Mouse (Mus musculus): Measurements from ENCODE around the gene Upk3a. TPM values are rescaled to one million over a fixed set of nuclear protein-coding genes. Genes with fewer than 3 reads are reported as not detected.

The Upk3a gene
- not detected in 2 replicates for polyA plus RNA-seq (2015; fragmentation: Nextera tagmentation; extraction: Ambion mirVana)

GRCm38 (mm10) chr15:85016951-85017664 lies at the start of gene Upk3a:
Gene Upk3a, plus strand, starts transcription at chr15:85017141.
- DNase-seq (peak; percentile 57), ATAC-seq (peak; percentile 62)
- WGBS (ENCODE audit: insufficient replicate concordance), result 8% methylated on average over 21 of the region's 21 CpGs
- Histone ChIP-seq H3K4me1 (ENCODE audit: insufficient read depth) (peaks cover 4% of the 10 kb centered on the region; the same call in 1 of the 2 replicates), H3K27me3 (ENCODE audit: insufficient read depth, low read length) (peaks cover 14% of the 10 kb centered on the region), H3K9ac (replicated peaks) (no peak within 1 kb of the TSS), H3K4me3 (ENCODE audit: low read depth, low read length) (no peak within 1 kb of the TSS), H3K9me3 (ENCODE audit: low read length) (no peaks in the 10 kb centered on the region), H3K27ac (ENCODE audit: low read depth) (no peak within 1 kb of the TSS), H3K4me2 (ENCODE audit: low read depth, low read length) (no peak within 1 kb of the TSS), H3K36me3 (replicated peaks; ENCODE audit: insufficient read depth, low read length) (no peaks in the 10 kb centered on the region)
- TF ChIP-seq CTCF (IDR thresholded peaks at IDR 0.05; ENCODE audit: low read depth) (no peak), EP300 (IDR thresholded peaks at IDR 0.05; ENCODE audit: low read depth) (no peak)

- Histone ChIP-seq H3K27me3 (ENCODE audit: insufficient read depth, low read length) (no peaks in the 10 kb centered on the region), H3K9ac (replicated peaks) (no peak overlapping the region), H3K4me2 (ENCODE audit: low read depth, low read length) (no peak overlapping the region), H3K27ac (ENCODE audit: low read depth) (no peak overlapping the region), H3K9me3 (ENCODE audit: low read length) (no peaks in the 10 kb centered on the region), H3K4me1 (ENCODE audit: insufficient read depth) (no peaks in the 10 kb centered on the region), H3K36me3 (replicated peaks; ENCODE audit: insufficient read depth, low read length) (no peaks in the 10 kb centered on the region), H3K4me3 (ENCODE audit: low read depth, low read length) (no peak overlapping the region)
- 32% methylated on average over 4 of the region's 4 CpGs for WGBS (ENCODE audit: insufficient replicate concordance)
- no peak for TF ChIP-seq CTCF (IDR thresholded peaks at IDR 0.05; ENCODE audit: low read depth)
- TF ChIP-seq EP300 (IDR thresholded peaks at IDR 0.05; ENCODE audit: low read depth), result no peak
- ATAC-seq, result no peak
- DNase-seq, result no peak
Measured at GRCm38 (mm10) chr15:84968534-84968933, 48.4 kb upstream of the Upk3a start.

GRCm38 (mm10) chr15:84972860-84973543 lies 43.9 kb upstream of the Upk3a start:
- 0 out of 2 replicates have a peak, but pooled peaks cover 2% of the 10 kb centered on the region for H3K4me1 ChIP-seq (ENCODE audit: insufficient read depth)
- no peak overlapping the region for H3K4me3 ChIP-seq (ENCODE audit: low read depth, low read length)
- no peak overlapping the region for H3K4me2 ChIP-seq (ENCODE audit: low read depth, low read length)
- no peaks in the 10 kb centered on the region for H3K27me3 ChIP-seq (ENCODE audit: insufficient read depth, low read length)
- ATAC-seq, result peak; percentile 66
- DNase-seq, result no peak
- no peak overlapping the region for H3K9ac ChIP-seq (replicated peaks)
- WGBS (ENCODE audit: insufficient replicate concordance), result 72% methylated on average over 8 of the region's 8 CpGs
- H3K9me3 ChIP-seq (ENCODE audit: low read length), result no peaks in the 10 kb centered on the region
- TF ChIP-seq CTCF (IDR thresholded peaks at IDR 0.05; ENCODE audit: low read depth) (no peak), EP300 (IDR thresholded peaks at IDR 0.05; ENCODE audit: low read depth) (no peak)
- H3K36me3 ChIP-seq (replicated peaks; ENCODE audit: insufficient read depth, low read length), result no peaks in the 10 kb centered on the region
- no peak overlapping the region for H3K27ac ChIP-seq (ENCODE audit: low read depth)

GRCm38 (mm10) chr15:84973544-84973871 lies 43.4 kb upstream of the Upk3a start:
- ATAC-seq, result no peak
- TF ChIP-seq CTCF (IDR thresholded peaks at IDR 0.05; ENCODE audit: low read depth) (no peak), EP300 (IDR thresholded peaks at IDR 0.05; ENCODE audit: low read depth) (no peak)
- H3K27me3 ChIP-seq (ENCODE audit: insufficient read depth, low read length), result no peaks in the 10 kb centered on the region

GRCm38 (mm10) chr15:84975729-84976128 lies 41.2 kb upstream of the Upk3a start:
- WGBS (ENCODE audit: insufficient replicate concordance), result 51% methylated on average over 4 of the region's 4 CpGs

More at GRCm38 (mm10) chr15:84973544-84973871, 43.4 kb upstream of the Upk3a start:
- H3K27ac ChIP-seq (ENCODE audit: low read depth), result no peak overlapping the region
- no peak overlapping the region for H3K4me3 ChIP-seq (ENCODE audit: low read depth, low read length)
- no peak overlapping the region for H3K9ac ChIP-seq (replicated peaks)
- no peaks in the 10 kb centered on the region for H3K9me3 ChIP-seq (ENCODE audit: low read length)
- H3K4me2 ChIP-seq (ENCODE audit: low read depth, low read length), result no peak overlapping the region
- H3K36me3 ChIP-seq (replicated peaks; ENCODE audit: insufficient read depth, low read length), result no peaks in the 10 kb centered on the region
- DNase-seq, result no peak
- 0 out of 2 replicates have a peak, but pooled peaks cover 2% of the 10 kb centered on the region for H3K4me1 ChIP-seq (ENCODE audit: insufficient read depth)
- 60% methylated on average over 3 of the region's 3 CpGs for WGBS (ENCODE audit: insufficient replicate concordance)

GRCm38 (mm10) chr15:84981609-84982313 lies 35.2 kb upstream of the Upk3a start:
- DNase-seq (no peak), ATAC-seq (no peak)
- Histone ChIP-seq H3K27me3 (ENCODE audit: insufficient read depth, low read length) (no peaks in the 10 kb centered on the region), H3K4me1 (ENCODE audit: insufficient read depth) (peaks cover 12% of the 10 kb centered on the region), H3K36me3 (replicated peaks; ENCODE audit: insufficient read depth, low read length) (no peaks in the 10 kb centered on the region), H3K9me3 (ENCODE audit: low read length) (no peaks in the 10 kb centered on the region), H3K27ac (ENCODE audit: low read depth) (0 out of 2 replicates have a peak overlapping the region, but pooled peaks have one; percentile 22), H3K4me2 (ENCODE audit: low read depth, low read length) (no peak overlapping the region), H3K4me3 (ENCODE audit: low read depth, low read length) (no peak overlapping the region), H3K9ac (replicated peaks) (no peak overlapping the region)
- 50% methylated on average over 9 of the region's 9 CpGs for WGBS (ENCODE audit: insufficient replicate concordance)
- no peak for TF ChIP-seq EP300 (IDR thresholded peaks at IDR 0.05; ENCODE audit: low read depth)
- TF ChIP-seq CTCF (IDR thresholded peaks at IDR 0.05; ENCODE audit: low read depth), result no peak

More at GRCm38 (mm10) chr15:84975729-84976128, 41.2 kb upstream of the Upk3a start:
- H3K9me3 ChIP-seq (ENCODE audit: low read length), result no peaks in the 10 kb centered on the region
- H3K4me2 ChIP-seq (ENCODE audit: low read depth, low read length), result no peak overlapping the region
- ATAC-seq (no peak), DNase-seq (no peak)
- no peak overlapping the region for H3K27ac ChIP-seq (ENCODE audit: low read depth)
- no peak overlapping the region for H3K4me3 ChIP-seq (ENCODE audit: low read depth, low read length)
- H3K4me1 ChIP-seq (ENCODE audit: insufficient read depth), result 0 out of 2 replicates have a peak, but pooled peaks cover 2% of the 10 kb centered on the region
- TF ChIP-seq EP300 (IDR thresholded peaks at IDR 0.05; ENCODE audit: low read depth), result no peak
- TF ChIP-seq CTCF (IDR thresholded peaks at IDR 0.05; ENCODE audit: low read depth), result no peak
- no peaks in the 10 kb centered on the region for H3K27me3 ChIP-seq (ENCODE audit: insufficient read depth, low read length)
- H3K9ac ChIP-seq (replicated peaks), result no peak overlapping the region
- no peaks in the 10 kb centered on the region for H3K36me3 ChIP-seq (replicated peaks; ENCODE audit: insufficient read depth, low read length)

Measured in liver, postnatal 0 days (tissue).